In genomic region chr2:140669081-140669480, GRCm38 (mm10) we compare ENCODE assay signal across 7 mouse cellular contexts. TPM values are rescaled to one million over a fixed set of nuclear protein-coding genes. Genes with fewer than 3 reads are reported as not detected.
DNase-seq lines count a peak whose midpoint lies in the region; ATAC-seq lines count a peak whose summit lies in the region.

No protein-coding gene starts in this region.

- no peaks in the 10 kb centered on the region for H3K27me3 ChIP-seq in liver, embryonic 11.5 days (replicated peaks; ENCODE audit: control insufficient read depth, insufficient read depth, low read length)
- H3K27me3 ChIP-seq in liver, embryonic 12.5 days (replicated peaks) = no peaks in the 10 kb centered on the region; the same call in 1 of the 2 replicates
- no peaks in the 10 kb centered on the region for H3K27me3 ChIP-seq in forebrain, embryonic 15.5 days
- H3K27me3 ChIP-seq in limb, embryonic 12.5 days = peaks cover 5% of the 10 kb centered on the region; the same call in 1 of the 2 replicates
- no peaks in the 10 kb centered on the region for H3K27me3 ChIP-seq in stomach, embryonic 16.5 days (ENCODE audit: control insufficient read depth, insufficient read depth, low read length)

- H3K4me3 ChIP-seq in liver, embryonic 11.5 days (ENCODE audit: low read depth, low read length) = no peak overlapping the region; the same call in 1 of the 2 replicates
- no peak overlapping the region for H3K4me3 ChIP-seq in liver, embryonic 12.5 days
- peak overlapping the region; percentile 59 for H3K4me3 ChIP-seq in forebrain, embryonic 15.5 days
- H3K4me3 ChIP-seq in limb, embryonic 12.5 days (replicated peaks) = peak overlapping the region; percentile 64
- H3K4me3 ChIP-seq in stomach, embryonic 16.5 days (replicated peaks; ENCODE audit: low read length) = peak overlapping the region; percentile 32

- H3K27ac ChIP-seq in liver, embryonic 11.5 days (ENCODE audit: low read depth, low read length) = no peak overlapping the region
- H3K27ac ChIP-seq in liver, embryonic 12.5 days = no peak overlapping the region
- H3K27ac ChIP-seq in forebrain, embryonic 15.5 days (replicated peaks) = peak overlapping the region; percentile 79
- H3K27ac ChIP-seq in limb, embryonic 12.5 days = 0 out of 2 replicates have a peak overlapping the region, but pooled peaks have one; percentile 25
- H3K27ac ChIP-seq in stomach, embryonic 16.5 days (ENCODE audit: low read length) = no peak overlapping the region

- no peak for ATAC-seq in liver, embryonic 11.5 days (replicated peaks; ENCODE audit: low FRiP score)
- ATAC-seq in liver, embryonic 12.5 days = no peak
- ATAC-seq in forebrain, embryonic 15.5 days (replicated peaks) = no peak
- no peak for ATAC-seq in limb, embryonic 12.5 days (ENCODE audit: insufficient number of reproducible peaks, insufficient read depth, low FRiP score, low TSS enrichment, low read depth)
- no peak for ATAC-seq in stomach, embryonic 16.5 days (ENCODE audit: insufficient read depth, low FRiP score)

- DNase-seq in liver, embryonic 11.5 days (ENCODE audit: low spot score) = no peak
- DNase-seq in testis, postnatal 14 days (ENCODE audit: low spot score) = no peak
- no peak for DNase-seq in right cerebral cortex, postnatal 14 days

- H3K4me2 ChIP-seq in liver, embryonic 11.5 days = peak overlapping the region; percentile 47; the same call in 1 of the 2 replicates
- H3K4me2 ChIP-seq in liver, embryonic 12.5 days = no peak overlapping the region
- H3K4me2 ChIP-seq in forebrain, embryonic 15.5 days (replicated peaks) = peak overlapping the region; percentile 55
- peak overlapping the region; percentile 63 for H3K4me2 ChIP-seq in limb, embryonic 12.5 days
- peak overlapping the region; percentile 44 for H3K4me2 ChIP-seq in stomach, embryonic 16.5 days (ENCODE audit: low read depth, low read length)

- H3K9ac ChIP-seq in liver, embryonic 11.5 days (ENCODE audit: low read depth, low read length) = no peak overlapping the region
- H3K9ac ChIP-seq in liver, embryonic 12.5 days = no peak overlapping the region
- peak overlapping the region; percentile 41 for H3K9ac ChIP-seq in forebrain, embryonic 15.5 days (replicated peaks)
- no peak overlapping the region for H3K9ac ChIP-seq in limb, embryonic 12.5 days (replicated peaks)
- H3K9ac ChIP-seq in stomach, embryonic 16.5 days (ENCODE audit: low read length) = no peak overlapping the region

- 64% methylated on average over 2 of the region's 2 CpGs for WGBS in liver, embryonic 11.5 days
- WGBS in liver, embryonic 12.5 days (ENCODE audit: insufficient replicate concordance) = 65% methylated on average over 2 of the region's 2 CpGs
- 7% methylated on average over 2 of the region's 2 CpGs for WGBS in forebrain, embryonic 15.5 days
- 17% methylated on average over 2 of the region's 2 CpGs for WGBS in limb, embryonic 12.5 days
- WGBS in stomach, embryonic 16.5 days = 52% methylated on average over 2 of the region's 2 CpGs

- H3K4me1 ChIP-seq in liver, embryonic 11.5 days (replicated peaks; ENCODE audit: control insufficient read depth, insufficient read depth, low read length) = no peaks in the 10 kb centered on the region
- H3K4me1 ChIP-seq in liver, embryonic 12.5 days = no peaks in the 10 kb centered on the region; the same call in 1 of the 2 replicates
- H3K4me1 ChIP-seq in forebrain, embryonic 15.5 days = peaks cover 39% of the 10 kb centered on the region
- peaks cover 28% of the 10 kb centered on the region for H3K4me1 ChIP-seq in limb, embryonic 12.5 days (replicated peaks)
- peaks cover 4% of the 10 kb centered on the region for H3K4me1 ChIP-seq in stomach, embryonic 16.5 days (ENCODE audit: control insufficient read depth, insufficient read depth, low read length)

- no peaks in the 10 kb centered on the region for H3K36me3 ChIP-seq in liver, embryonic 11.5 days (ENCODE audit: control insufficient read depth, insufficient read depth, low read length)
- H3K36me3 ChIP-seq in liver, embryonic 12.5 days = no peaks in the 10 kb centered on the region
- H3K36me3 ChIP-seq in forebrain, embryonic 15.5 days = no peaks in the 10 kb centered on the region
- H3K36me3 ChIP-seq in limb, embryonic 12.5 days = no peaks in the 10 kb centered on the region
- H3K36me3 ChIP-seq in stomach, embryonic 16.5 days (ENCODE audit: control insufficient read depth, insufficient read depth, low read length) = no peaks in the 10 kb centered on the region

- H3K9me3 ChIP-seq in liver, embryonic 11.5 days (ENCODE audit: control insufficient read depth, low read length) = no peaks in the 10 kb centered on the region
- no peaks in the 10 kb centered on the region for H3K9me3 ChIP-seq in liver, embryonic 12.5 days (replicated peaks)
- no peaks in the 10 kb centered on the region for H3K9me3 ChIP-seq in forebrain, embryonic 15.5 days
- H3K9me3 ChIP-seq in limb, embryonic 12.5 days = no peaks in the 10 kb centered on the region
- H3K9me3 ChIP-seq in stomach, embryonic 16.5 days (replicated peaks; ENCODE audit: control insufficient read depth, low read length) = no peaks in the 10 kb centered on the region

RNA-seq across cellular contexts. Expression of gene Flrt3, which starts 2.2 kb away (rescaled TPM):
- 16.9 and 17.4 TPM in 2 replicates for polyA plus RNA-seq in liver, embryonic 11.5 days (2014; fragmentation: Nextera tagmentation; extraction: Ambion mirVana)
- polyA plus RNA-seq in liver, embryonic 12.5 days (2016; fragmentation: Nextera tagmentation; extraction: Ambion mirVana) = 3.4 and 3.7 TPM in 2 replicates
- 52.8 and 56.6 TPM in 2 replicates for polyA plus RNA-seq in forebrain, embryonic 15.5 days (2015; fragmentation: Nextera tagmentation; extraction: Ambion mirVana)
- polyA plus RNA-seq in limb, embryonic 12.5 days (2016; fragmentation: Nextera tagmentation; extraction: Ambion mirVana) = 51.9 and 58.2 TPM in 2 replicates
- 19.5 and 20.1 TPM in 2 replicates for polyA plus RNA-seq in stomach, embryonic 16.5 days (2015; fragmentation: Nextera tagmentation; extraction: Ambion mirVana)

Comparison
In these comparisons a context has a peak if more than half of its experiments do, and no peak if none do; other contexts are left out.
1. H3K27ac ChIP-seq: peak in forebrain, embryonic 15.5 days (single experiment) and limb, embryonic 12.5 days (single experiment); none in liver, embryonic 11.5 days (single experiment), liver, embryonic 12.5 days (single experiment) and stomach, embryonic 16.5 days (single experiment).
2. H3K4me3 ChIP-seq: peak in forebrain, embryonic 15.5 days (single experiment), limb, embryonic 12.5 days (single experiment) and stomach, embryonic 16.5 days (single experiment); none in liver, embryonic 11.5 days (single experiment) and liver, embryonic 12.5 days (single experiment).